Mouse (Mus musculus) gastrocnemius, postnatal 4 days (tissue): ENCODE results near the gene Chst15. TPM values are rescaled to one million over a fixed set of nuclear protein-coding genes. Genes with fewer than 3 reads are reported as not detected.

ENCODE experiments used
- DNase-seq, 2 experiments: peaks; one replicate each; pipeline ENCODE4 v3.0.0; 2021 to 2022; ENCODE audit warnings: low spot score in 2 of 2, mixed read lengths in 2 of 2
- total RNA-seq, 2 experiments: library from RNA; stranded (reverse); gene quantifications; 2 replicates each; pipeline ENCODE4 v1.2.3; 2021

Chst15 gene
- total RNA-seq, 2 experiments from 2014 or later = 11.6 to 12.0 TPM

- no peak for DNase-seq
Observed at GRCm38 (mm10) chr7:132231476-132231875, 85.6 kb downstream of the Chst15 start.

- no peak for DNase-seq
Observed at GRCm38 (mm10) chr7:132230961-132231360, 86.1 kb downstream of the Chst15 start.

- DNase-seq = no peak
Observed at GRCm38 (mm10) chr7:132227075-132227640, 89.9 kb downstream of the Chst15 start.

GRCm38 (mm10) chr7:132226379-132227074, 90.5 kb downstream of the Chst15 start:
- peak; percentile 58 to 78 for DNase-seq

GRCm38 (mm10) chr7:132223452-132224141, 93.4 kb downstream of the Chst15 start:
- DNase-seq = no peak

- no peak for DNase-seq
Observed at GRCm38 (mm10) chr7:132214031-132214430, 103.0 kb downstream of the Chst15 start.

- peak; percentile 62 to 69 for DNase-seq
Observed at GRCm38 (mm10) chr7:132213460-132213859, 103.6 kb downstream of the Chst15 start.

- DNase-seq = peak in 1 of 2 experiments; percentile 36
Observed at GRCm38 (mm10) chr7:132211920-132212701, 104.9 kb downstream of the Chst15 start.

GRCm38 (mm10) chr7:132210616-132211015, 106.4 kb downstream of the Chst15 start:
- no peak for DNase-seq

GRCm38 (mm10) chr7:132208946-132209651, 107.9 kb downstream of the Chst15 start:
- DNase-seq = no peak

GRCm38 (mm10) chr7:132204073-132204612, 112.9 kb downstream of the Chst15 start:
- no peak for DNase-seq

GRCm38 (mm10) chr7:132199686-132200085, 117.3 kb downstream of the Chst15 start:
- DNase-seq = no peak

GRCm38 (mm10) chr7:132198806-132199205, 118.2 kb downstream of the Chst15 start:
- no peak for DNase-seq

GRCm38 (mm10) chr7:132197817-132198475, 119.1 kb downstream of the Chst15 start:
- DNase-seq = no peak

- DNase-seq = no peak
Observed at GRCm38 (mm10) chr7:132196581-132196980, 120.4 kb downstream of the Chst15 start.

GRCm38 (mm10) chr7:132193606-132194005, 123.4 kb downstream of the Chst15 start:
- no peak for DNase-seq

- DNase-seq = no peak
Observed at GRCm38 (mm10) chr7:132187456-132187855, 129.6 kb downstream of the Chst15 start.
